Mouse (Mus musculus): ENCODE measurements around the gene Fam114a1.

DNA sequence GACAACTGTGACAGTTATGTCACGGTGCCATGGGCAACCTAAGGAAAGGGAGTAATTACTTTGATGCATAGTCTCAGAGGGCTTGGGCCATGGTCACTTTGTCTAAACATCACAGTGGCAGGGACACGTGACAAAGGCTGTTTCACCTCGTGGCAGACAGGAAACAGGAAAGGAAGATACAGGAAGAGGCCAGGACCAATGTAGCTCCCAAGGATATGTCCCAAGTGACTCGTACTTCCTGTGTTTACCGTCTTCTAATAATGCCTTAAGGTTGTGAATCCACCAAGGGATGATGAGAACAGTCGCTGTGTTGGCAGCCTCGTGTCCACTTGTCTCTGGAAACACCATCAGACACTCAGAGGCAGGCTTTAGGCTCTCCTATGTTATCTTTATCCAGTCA, 16.1 kb downstream of the Fam114a1 start:
- TF ChIP-seq CTCF (IDR thresholded peaks at IDR 0.05; ENCODE audit: insufficient read depth, low read length) (no peak), POLR2A (IDR thresholded peaks at IDR 0.05; ENCODE audit: borderline replicate concordance, extremely low read depth, low read depth, low read length) (no peak)
